Mouse (Mus musculus): ENCODE measurements around the gene Sel1l3. TPM values are rescaled to one million over a fixed set of nuclear protein-coding genes. Genes with fewer than 3 reads are reported as not detected.

Sel1l3 gene
- total and polyA plus RNA-seq, 3 experiments, result 0.86 to 1.6 (median 1.5) TPM

DNA sequence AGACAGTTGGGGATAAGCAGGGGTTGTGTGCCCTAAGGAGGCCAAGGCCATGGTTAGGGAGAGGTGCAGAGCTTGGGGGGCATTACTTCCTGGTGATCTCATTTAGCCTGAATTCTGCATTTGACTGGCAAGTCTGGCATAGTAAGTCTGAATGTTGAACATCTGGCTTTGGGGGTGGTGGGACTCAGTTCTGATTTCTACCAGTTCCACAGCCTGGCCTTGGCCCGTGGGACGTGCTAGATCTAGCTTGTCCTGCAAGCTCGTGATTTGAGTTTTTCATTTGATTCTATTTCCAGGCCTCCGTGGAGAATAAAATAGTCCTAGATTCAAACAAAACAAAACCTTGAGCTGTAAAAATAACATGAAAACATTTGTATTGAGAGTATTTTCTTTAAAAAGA lies 46.2 kb downstream of the Sel1l3 start:
- no peak for DNase-seq
- intact Hi-C loops (cut with DNase I), result no loop called here

DNA sequence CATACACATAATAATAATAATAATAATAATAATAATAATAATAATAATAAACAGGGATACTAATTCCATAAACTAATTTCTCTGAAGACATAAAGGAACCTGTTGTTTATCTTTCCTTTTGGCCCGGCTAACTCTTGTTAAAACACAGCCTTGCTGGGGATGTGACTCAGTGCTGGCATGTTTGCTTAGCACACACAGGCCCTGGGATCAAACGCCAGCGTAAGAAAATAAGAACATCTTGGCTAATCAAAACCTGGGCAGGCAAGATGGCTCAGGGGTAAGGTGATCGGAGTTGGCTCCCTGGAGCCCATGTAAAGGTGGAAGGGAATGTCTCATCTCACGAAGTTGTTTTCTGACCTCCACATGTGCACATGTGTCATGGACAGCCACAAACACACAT lies 48.1 kb downstream of the Sel1l3 start:
- DNase-seq, result no peak
- H3K9ac ChIP-seq (ENCODE audit: low read depth, low read length), result no peak overlapping the region
- no peaks in the 10 kb centered on the region for H3K36me3 ChIP-seq (ENCODE audit: control insufficient read depth, insufficient read depth, low read length)
- WGBS, result 73% methylated on average over 5 of the region's 5 CpGs
- no peak overlapping the region for H3K27ac ChIP-seq
- no peaks in the 10 kb centered on the region for H3K27me3 ChIP-seq (ENCODE audit: control insufficient read depth, insufficient read depth, low read length)
- H3K4me1 ChIP-seq (ENCODE audit: control insufficient read depth, insufficient read depth, low read length), result no peaks in the 10 kb centered on the region
- intact Hi-C loops (cut with DNase I), result no loop called here
- H3K79me2 ChIP-seq (replicated peaks; ENCODE audit: control insufficient read depth, insufficient read depth, low read length), result no peaks in the 10 kb centered on the region
- TF ChIP-seq POLR2A (IDR thresholded peaks at IDR 0.05; ENCODE audit: insufficient read depth, low read depth, low read length), result no peak
- TF ChIP-seq CTCF (IDR thresholded peaks at IDR 0.05), result no peak
- TF ChIP-seq EP300 (IDR thresholded peaks at IDR 0.05; ENCODE audit: insufficient read depth, low read depth, low read length), result no peak
- no peak overlapping the region for H3K4me3 ChIP-seq

More for the DNA sequence above, 46.2 kb downstream of the Sel1l3 start:
- no peak overlapping the region for H3K4me3 ChIP-seq
- H3K9ac ChIP-seq (ENCODE audit: low read depth, low read length), result no peak overlapping the region
- H3K4me1 ChIP-seq (ENCODE audit: control insufficient read depth, insufficient read depth, low read length), result no peaks in the 10 kb centered on the region
- no peaks in the 10 kb centered on the region for H3K79me2 ChIP-seq (replicated peaks; ENCODE audit: control insufficient read depth, insufficient read depth, low read length)
- no peaks in the 10 kb centered on the region for H3K27me3 ChIP-seq (ENCODE audit: control insufficient read depth, insufficient read depth, low read length)
- no peak overlapping the region for H3K27ac ChIP-seq
- no peaks in the 10 kb centered on the region for H3K36me3 ChIP-seq (ENCODE audit: control insufficient read depth, insufficient read depth, low read length)
- 80% methylated on average over 4 of the region's 4 CpGs for WGBS
- TF ChIP-seq EP300 (IDR thresholded peaks at IDR 0.05; ENCODE audit: insufficient read depth, low read depth, low read length) (no peak), POLR2A (IDR thresholded peaks at IDR 0.05; ENCODE audit: insufficient read depth, low read depth, low read length) (no peak), CTCF (IDR thresholded peaks at IDR 0.05) (no peak)

DNA sequence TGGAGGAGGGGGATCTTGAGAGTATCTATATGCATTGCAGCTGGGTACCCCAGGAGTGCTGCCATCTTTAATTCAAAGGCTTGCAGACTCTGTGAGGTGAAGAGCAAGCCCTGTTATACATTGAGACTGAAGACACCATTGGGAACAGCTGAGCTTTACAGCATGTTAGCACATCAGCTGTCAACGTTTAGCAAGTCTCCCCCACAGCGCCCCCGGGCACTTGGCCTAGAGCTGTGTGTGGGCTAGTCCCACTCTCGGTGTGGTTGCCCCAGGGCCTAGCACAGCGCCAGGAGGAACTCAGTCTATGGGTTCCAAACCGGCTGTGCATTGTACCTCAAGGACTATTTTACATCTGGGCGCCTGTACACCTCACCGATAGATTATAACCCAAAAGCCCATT lies 51.3 kb downstream of the Sel1l3 start:
- no peak overlapping the region for H3K4me3 ChIP-seq
- no peaks in the 10 kb centered on the region for H3K27me3 ChIP-seq (ENCODE audit: control insufficient read depth, insufficient read depth, low read length)
- no peak overlapping the region for H3K27ac ChIP-seq
- WGBS, result 87% methylated on average over 8 of the region's 8 CpGs
- no peaks in the 10 kb centered on the region for H3K79me2 ChIP-seq (replicated peaks; ENCODE audit: control insufficient read depth, insufficient read depth, low read length)
- intact Hi-C loops (cut with DNase I), result no loop called here
- H3K4me1 ChIP-seq (ENCODE audit: control insufficient read depth, insufficient read depth, low read length), result no peaks in the 10 kb centered on the region
- H3K36me3 ChIP-seq (ENCODE audit: control insufficient read depth, insufficient read depth, low read length), result no peaks in the 10 kb centered on the region
- H3K9ac ChIP-seq (ENCODE audit: low read depth, low read length), result no peak overlapping the region
- no peak for DNase-seq
- TF ChIP-seq CTCF (IDR thresholded peaks at IDR 0.05) (no peak), EP300 (IDR thresholded peaks at IDR 0.05; ENCODE audit: insufficient read depth, low read depth, low read length) (no peak), POLR2A (IDR thresholded peaks at IDR 0.05; ENCODE audit: insufficient read depth, low read depth, low read length) (no peak)

DNA sequence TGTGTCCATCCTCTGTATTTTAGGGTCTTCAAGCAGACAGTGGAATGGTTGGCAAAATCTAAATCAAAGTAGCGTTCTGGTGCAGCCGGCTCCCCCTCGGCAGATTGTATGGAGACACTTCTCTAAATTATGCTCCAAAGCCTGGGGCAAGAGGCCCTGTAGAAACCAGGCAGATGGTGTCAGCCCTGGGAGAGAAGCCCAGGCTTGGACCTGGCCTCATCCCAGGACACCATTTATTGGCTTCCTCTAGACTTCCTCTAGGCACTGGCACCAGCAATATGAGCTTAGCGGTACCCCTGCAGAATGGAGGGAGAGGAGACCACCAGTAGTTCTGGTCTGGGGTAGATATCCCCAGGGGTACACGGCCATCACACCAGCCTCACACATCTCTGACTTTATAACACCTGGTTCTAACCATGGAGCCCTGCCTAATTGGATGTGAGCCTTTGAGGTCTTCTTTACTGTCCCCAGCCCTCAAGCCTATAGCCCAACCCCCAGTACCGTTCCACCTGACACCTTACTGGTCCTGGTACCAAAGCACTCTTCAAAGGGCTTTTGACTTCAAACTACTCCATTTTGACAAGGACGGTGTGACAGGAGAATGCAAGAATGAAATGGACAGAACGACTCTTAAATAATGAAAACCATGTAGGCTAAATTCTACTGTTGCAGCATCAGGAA lies 52.1 kb downstream of the Sel1l3 start:
- H3K36me3 ChIP-seq (ENCODE audit: control insufficient read depth, insufficient read depth, low read length), result no peaks in the 10 kb centered on the region
- H3K79me2 ChIP-seq (replicated peaks; ENCODE audit: control insufficient read depth, insufficient read depth, low read length), result no peaks in the 10 kb centered on the region
- no peaks in the 10 kb centered on the region for H3K27me3 ChIP-seq (ENCODE audit: control insufficient read depth, insufficient read depth, low read length)
- no peak overlapping the region for H3K4me3 ChIP-seq
- DNase-seq, result no peak
- no peak overlapping the region for H3K9ac ChIP-seq (ENCODE audit: low read depth, low read length)
- no peaks in the 10 kb centered on the region for H3K4me1 ChIP-seq (ENCODE audit: control insufficient read depth, insufficient read depth, low read length)
- H3K27ac ChIP-seq, result no peak overlapping the region
- WGBS, result 86% methylated on average over 8 of the region's 8 CpGs
- TF ChIP-seq EP300 (IDR thresholded peaks at IDR 0.05; ENCODE audit: insufficient read depth, low read depth, low read length) (no peak), POLR2A (IDR thresholded peaks at IDR 0.05; ENCODE audit: insufficient read depth, low read depth, low read length) (no peak), CTCF (IDR thresholded peaks at IDR 0.05) (no peak)
- intact Hi-C loops (cut with DNase I), result no loop called here

DNA sequence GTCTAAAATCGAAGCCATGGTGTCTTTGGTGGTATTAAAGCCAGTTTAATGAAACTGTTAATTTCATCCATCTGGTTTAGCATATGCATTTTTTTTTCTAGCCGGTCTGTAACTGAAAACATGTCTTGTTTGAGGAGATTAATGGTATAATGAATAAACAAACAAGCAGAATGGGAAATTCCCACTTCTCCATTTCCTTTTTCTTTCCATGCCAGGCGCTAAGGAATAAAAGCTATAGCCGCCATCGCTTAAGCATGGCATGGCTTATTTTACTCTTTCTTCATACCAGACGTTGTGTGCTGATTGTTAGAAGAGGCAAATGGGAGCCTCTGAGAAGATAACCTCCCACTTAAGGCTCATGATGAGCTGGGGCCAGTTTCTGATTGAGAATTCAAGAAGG lies 53.5 kb downstream of the Sel1l3 start:
- Histone ChIP-seq H3K27ac (no peak overlapping the region), H3K4me1 (ENCODE audit: control insufficient read depth, insufficient read depth, low read length) (no peaks in the 10 kb centered on the region), H3K9ac (ENCODE audit: low read depth, low read length) (no peak overlapping the region), H3K4me3 (no peak overlapping the region), H3K79me2 (replicated peaks; ENCODE audit: control insufficient read depth, insufficient read depth, low read length) (no peaks in the 10 kb centered on the region), H3K36me3 (ENCODE audit: control insufficient read depth, insufficient read depth, low read length) (no peaks in the 10 kb centered on the region), H3K27me3 (ENCODE audit: control insufficient read depth, insufficient read depth, low read length) (no peaks in the 10 kb centered on the region)
- no peak for DNase-seq
- TF ChIP-seq POLR2A (IDR thresholded peaks at IDR 0.05; ENCODE audit: insufficient read depth, low read depth, low read length), result no peak
- TF ChIP-seq EP300 (IDR thresholded peaks at IDR 0.05; ENCODE audit: insufficient read depth, low read depth, low read length), result no peak
- TF ChIP-seq CTCF (IDR thresholded peaks at IDR 0.05), result no peak
- intact Hi-C loops (cut with DNase I), result no loop called here
- WGBS, result 87% methylated on average over 6 of the region's 6 CpGs

DNA sequence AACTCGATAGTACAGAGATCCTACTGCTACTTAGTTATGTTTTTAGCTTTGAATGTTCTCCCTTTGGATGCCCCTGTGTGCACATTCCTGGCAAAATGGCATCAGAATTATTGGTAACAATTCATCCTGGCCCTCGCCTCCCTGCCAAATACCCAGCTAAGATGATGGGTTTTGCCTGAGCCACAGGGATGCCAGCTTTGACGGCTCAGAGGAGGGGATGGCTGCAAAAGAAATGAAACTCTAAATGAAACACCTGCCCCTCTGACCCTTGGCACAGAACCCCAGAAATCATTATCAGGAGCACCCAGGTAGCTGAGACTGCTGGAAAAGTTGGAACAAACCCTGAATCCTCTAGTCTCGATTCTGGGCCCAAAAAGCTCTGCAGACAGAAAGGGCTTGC lies 54.1 kb downstream of the Sel1l3 start:
- Histone ChIP-seq H3K4me3 (no peak overlapping the region), H3K36me3 (ENCODE audit: control insufficient read depth, insufficient read depth, low read length) (no peaks in the 10 kb centered on the region), H3K27ac (no peak overlapping the region), H3K79me2 (replicated peaks; ENCODE audit: control insufficient read depth, insufficient read depth, low read length) (no peaks in the 10 kb centered on the region), H3K9ac (ENCODE audit: low read depth, low read length) (no peak overlapping the region), H3K4me1 (ENCODE audit: control insufficient read depth, insufficient read depth, low read length) (no peaks in the 10 kb centered on the region), H3K27me3 (ENCODE audit: control insufficient read depth, insufficient read depth, low read length) (no peaks in the 10 kb centered on the region)
- no peak for DNase-seq
- TF ChIP-seq POLR2A (IDR thresholded peaks at IDR 0.05; ENCODE audit: insufficient read depth, low read depth, low read length) (no peak), CTCF (IDR thresholded peaks at IDR 0.05) (no peak), EP300 (IDR thresholded peaks at IDR 0.05; ENCODE audit: insufficient read depth, low read depth, low read length) (no peak)
- 80% methylated on average over 4 of the region's 4 CpGs for WGBS
- intact Hi-C loops (cut with DNase I), result no loop called here
